In genomic region chr13:97256849-97257379, GRCm38 (mm10) we compare ENCODE assay signal across 14 mouse cellular contexts. TPM values are rescaled to one million over a fixed set of nuclear protein-coding genes. Genes with fewer than 3 reads are reported as not detected.
DNase-seq lines count a peak whose midpoint lies in the region; ATAC-seq and TF ChIP-seq lines count a peak whose summit lies in the region.
"Had no signal": no experiment of that assay in that cellular context is flagged by ENCODE, and none has a peak within 500 bp of the region (broad histone marks: within the 10 kb centered on the region; RNA-seq: fewer than 3 reads in every experiment).

No protein-coding gene starts in this region.

- WGBS in intestine, embryonic 15.5 days = 39% methylated on average over 12 of the region's 12 CpGs
- WGBS in intestine, embryonic 16.5 days = 34% methylated on average over 12 of the region's 12 CpGs
- WGBS in forebrain, embryonic 12.5 days = 28% methylated on average over 12 of the region's 12 CpGs
- 28% methylated on average over 12 of the region's 12 CpGs for WGBS in hindbrain, postnatal 0 days
- 33% methylated on average over 12 of the region's 12 CpGs for WGBS in neural tube, embryonic 12.5 days

- ATAC-seq in intestine, embryonic 15.5 days = no peak
- ATAC-seq in intestine, embryonic 16.5 days = no peak
- ATAC-seq in forebrain, embryonic 12.5 days (ENCODE audit: low FRiP score) = no peak
- no peak for ATAC-seq in hindbrain, postnatal 0 days
- ATAC-seq in neural tube, embryonic 12.5 days (ENCODE audit: low FRiP score, low read depth) = peak; percentile 8; the same call in 1 of the 2 replicates

- no peak overlapping the region for H3K4me2 ChIP-seq in intestine, embryonic 15.5 days (replicated peaks)
- H3K4me2 ChIP-seq in intestine, embryonic 16.5 days (ENCODE audit: low read depth, low read length) = no peak overlapping the region
- peak overlapping the region; percentile 22 for H3K4me2 ChIP-seq in forebrain, embryonic 12.5 days
- no peak overlapping the region for H3K4me2 ChIP-seq in hindbrain, postnatal 0 days (ENCODE audit: low read depth, low read length)
- no peak overlapping the region; the same call in 1 of the 2 replicates for H3K4me2 ChIP-seq in neural tube, embryonic 12.5 days (replicated peaks)
- H3K4me2 ChIP-seq: liver, embryonic 13.5 days had no signal

- no peak overlapping the region for H3K9ac ChIP-seq in intestine, embryonic 15.5 days
- H3K9ac ChIP-seq in intestine, embryonic 16.5 days (ENCODE audit: low read depth, low read length) = no peak overlapping the region
- no peak overlapping the region; the same call in 1 of the 2 replicates for H3K9ac ChIP-seq in forebrain, embryonic 12.5 days
- no peak overlapping the region for H3K9ac ChIP-seq in hindbrain, postnatal 0 days (replicated peaks; ENCODE audit: low read length)
- H3K9ac ChIP-seq in neural tube, embryonic 12.5 days = no peak overlapping the region
- H3K9ac ChIP-seq: liver, embryonic 13.5 days had no signal

- no peaks in the 10 kb centered on the region for H3K27me3 ChIP-seq in intestine, embryonic 15.5 days (replicated peaks)
- H3K27me3 ChIP-seq in intestine, embryonic 16.5 days (replicated peaks; ENCODE audit: control insufficient read depth, insufficient read depth, low read length) = no peaks in the 10 kb centered on the region
- peaks cover 5% of the 10 kb centered on the region; the same call in 1 of the 2 replicates for H3K27me3 ChIP-seq in forebrain, embryonic 12.5 days
- no peaks in the 10 kb centered on the region for H3K27me3 ChIP-seq in hindbrain, postnatal 0 days (ENCODE audit: insufficient read depth, low read length)
- no peaks in the 10 kb centered on the region for H3K27me3 ChIP-seq in neural tube, embryonic 12.5 days (replicated peaks)
- H3K27me3 ChIP-seq: liver, embryonic 13.5 days had no signal

- no peak for TF ChIP-seq CTCF in hindbrain, postnatal 0 days (IDR thresholded peaks at IDR 0.05; ENCODE audit: low read depth)

- H3K27ac ChIP-seq in intestine, embryonic 15.5 days = 0 out of 2 replicates have a peak overlapping the region, but pooled peaks have one; percentile 11
- H3K27ac ChIP-seq in intestine, embryonic 16.5 days (ENCODE audit: low read length) = no peak overlapping the region
- peak overlapping the region; percentile 91 for H3K27ac ChIP-seq in forebrain, embryonic 12.5 days
- H3K27ac ChIP-seq in hindbrain, postnatal 0 days = peak overlapping the region; percentile 43; the same call in 1 of the 2 replicates
- H3K27ac ChIP-seq in neural tube, embryonic 12.5 days = peak overlapping the region; percentile 3; the same call in 1 of the 2 replicates
- H3K27ac ChIP-seq: liver, embryonic 13.5 days had no signal

- H3K4me3 ChIP-seq in intestine, embryonic 15.5 days (replicated peaks) = no peak overlapping the region
- H3K4me3 ChIP-seq in intestine, embryonic 16.5 days (ENCODE audit: low read length) = no peak overlapping the region
- H3K4me3 ChIP-seq in forebrain, embryonic 12.5 days (replicated peaks) = no peak overlapping the region
- H3K4me3 ChIP-seq in hindbrain, postnatal 0 days (ENCODE audit: low read length) = no peak overlapping the region
- H3K4me3 ChIP-seq in neural tube, embryonic 12.5 days = no peak overlapping the region
- H3K4me3 ChIP-seq: layer of hippocampus, adult 2 months; liver, embryonic 13.5 days had no signal

- DNase-seq in hindbrain, postnatal 0 days (ENCODE audit: low spot score) = peak; percentile 37
- DNase-seq in cerebellum, adult 9-10 months = no peak
- no peak for DNase-seq in ovary, postnatal 36 days (ENCODE audit: low spot score)
- DNase-seq in lung, postnatal 25 days (ENCODE audit: low spot score) = no peak
- DNase-seq: adrenal gland, postnatal 25 days; cerebellum, adult 11 months; kidney, adult 8-10 months; liver, embryonic 13.5 days; lung, postnatal 4 days had no signal

- H3K36me3 ChIP-seq in intestine, embryonic 15.5 days = no peaks in the 10 kb centered on the region
- H3K36me3 ChIP-seq in intestine, embryonic 16.5 days (ENCODE audit: control insufficient read depth, insufficient read depth, low read length) = no peaks in the 10 kb centered on the region
- H3K36me3 ChIP-seq in forebrain, embryonic 12.5 days (replicated peaks) = peaks cover under 1% of the 10 kb centered on the region
- H3K36me3 ChIP-seq in hindbrain, postnatal 0 days (ENCODE audit: insufficient read depth, low read length) = no peaks in the 10 kb centered on the region; the same call in 1 of the 2 replicates
- peaks cover 8% of the 10 kb centered on the region; the same call in 1 of the 2 replicates for H3K36me3 ChIP-seq in neural tube, embryonic 12.5 days

- H3K4me1 ChIP-seq in intestine, embryonic 15.5 days (replicated peaks) = peaks cover 10% of the 10 kb centered on the region
- H3K4me1 ChIP-seq in intestine, embryonic 16.5 days (ENCODE audit: control insufficient read depth, insufficient read depth, low read length) = peaks cover 8% of the 10 kb centered on the region; the same call in 1 of the 2 replicates
- peaks cover 80% of the 10 kb centered on the region for H3K4me1 ChIP-seq in forebrain, embryonic 12.5 days
- peaks cover 25% of the 10 kb centered on the region for H3K4me1 ChIP-seq in hindbrain, postnatal 0 days (ENCODE audit: insufficient read depth, low read length)
- H3K4me1 ChIP-seq in neural tube, embryonic 12.5 days = peaks cover 52% of the 10 kb centered on the region

- no peaks in the 10 kb centered on the region for H3K9me3 ChIP-seq in intestine, embryonic 15.5 days
- H3K9me3 ChIP-seq in intestine, embryonic 16.5 days (ENCODE audit: control insufficient read depth, low read length) = no peaks in the 10 kb centered on the region
- no peaks in the 10 kb centered on the region for H3K9me3 ChIP-seq in forebrain, embryonic 12.5 days
- H3K9me3 ChIP-seq in hindbrain, postnatal 0 days (ENCODE audit: low read length) = no peaks in the 10 kb centered on the region
- H3K9me3 ChIP-seq in neural tube, embryonic 12.5 days = no peaks in the 10 kb centered on the region
- H3K9me3 ChIP-seq: liver, embryonic 13.5 days had no signal

RNA-seq across cellular contexts. Expression of gene Enc1, which starts 16.0 kb away (rescaled TPM):
- polyA plus RNA-seq in intestine, embryonic 15.5 days (2015; fragmentation: Nextera tagmentation; extraction: Ambion mirVana) = 6.0 and 6.1 TPM in 2 replicates
- 5.8 and 6.1 TPM in 2 replicates for polyA plus RNA-seq in intestine, embryonic 16.5 days (2015; fragmentation: Nextera tagmentation; extraction: Ambion mirVana)
- 23.9 and 26.9 TPM in 2 replicates for polyA plus RNA-seq in forebrain, embryonic 12.5 days (2016; fragmentation: Nextera tagmentation; extraction: Ambion mirVana)
- 179 and 206 TPM in 2 replicates for total RNA-seq in hindbrain, postnatal 0 days (2014; rRNA removed)
- polyA plus RNA-seq in hindbrain, postnatal 0 days (2015; fragmentation: Nextera tagmentation; extraction: Ambion mirVana) = 29.3 and 33.3 TPM in 2 replicates
- 28.8 and 35.3 TPM in 2 replicates for polyA plus RNA-seq in neural tube, embryonic 12.5 days (2016; fragmentation: Nextera tagmentation; extraction: Ambion mirVana)

RNA-seq across cellular contexts. Expression of gene Hexb, which starts 58.8 kb away (rescaled TPM):
- 93.1 and 94.7 TPM in 2 replicates for polyA plus RNA-seq in intestine, embryonic 15.5 days (2015; fragmentation: Nextera tagmentation; extraction: Ambion mirVana)
- polyA plus RNA-seq in intestine, embryonic 16.5 days (2015; fragmentation: Nextera tagmentation; extraction: Ambion mirVana) = 142 and 184 TPM in 2 replicates
- polyA plus RNA-seq in forebrain, embryonic 12.5 days (2016; fragmentation: Nextera tagmentation; extraction: Ambion mirVana) = 18.4 and 20.6 TPM in 2 replicates
- 66.4 and 75.8 TPM in 2 replicates for total RNA-seq in hindbrain, postnatal 0 days (2014; rRNA removed)
- polyA plus RNA-seq in hindbrain, postnatal 0 days (2015; fragmentation: Nextera tagmentation; extraction: Ambion mirVana) = 65.4 and 70.8 TPM in 2 replicates
- polyA plus RNA-seq in neural tube, embryonic 12.5 days (2016; fragmentation: Nextera tagmentation; extraction: Ambion mirVana) = 29.2 and 30.1 TPM in 2 replicates
